Comparison of ENCODE assay signal across 20 mouse cellular contexts in genomic region chr6:137138822-137139221, GRCm38 (mm10). TPM values are rescaled to one million over a fixed set of nuclear protein-coding genes. Genes with fewer than 3 reads are reported as not detected.
A peak's percentile ranks its signal among the peaks of the same experiment; 100 is the strongest.
DNase-seq lines count a peak whose midpoint lies in the region; ATAC-seq and TF ChIP-seq lines count a peak whose summit lies in the region.
"Had no signal": no experiment of that assay in that cellular context is flagged by ENCODE, and none has a peak within 500 bp of the region (broad histone marks: within the 10 kb centered on the region; RNA-seq: fewer than 3 reads in every experiment).

No protein-coding gene starts in this region.

- H3K4me3 ChIP-seq in gastrocnemius, adult 2 months: no peak overlapping the region
- no peak overlapping the region for H3K4me3 ChIP-seq in kidney, adult 2 months (ENCODE audit: insufficient read depth, low read depth, low read length)
- no peak overlapping the region for H3K4me3 ChIP-seq in stomach, embryonic 16.5 days (replicated peaks; ENCODE audit: low read length)
- H3K4me3 ChIP-seq: embryonic facial prominence, embryonic 13.5 days; forebrain, embryonic 13.5 days; heart, embryonic 15.5 days; hindbrain, embryonic 10.5 days had no signal

- peak overlapping the region; percentile 28; the same call in 1 of the 2 replicates for H3K27ac ChIP-seq in gastrocnemius, adult 2 months
- peak overlapping the region; percentile 64; the same call in 1 of the 2 replicates for H3K27ac ChIP-seq in kidney, adult 2 months (ENCODE audit: insufficient read depth, low read depth, low read length)
- peak overlapping the region; percentile 36; the same call in 1 of the 2 replicates for H3K27ac ChIP-seq in stomach, embryonic 16.5 days (ENCODE audit: low read length)
- H3K27ac ChIP-seq: embryonic facial prominence, embryonic 13.5 days; forebrain, embryonic 13.5 days; heart, embryonic 15.5 days; hindbrain, embryonic 10.5 days; hindbrain, embryonic 14.5 days had no signal

- TF ChIP-seq CTCF in gastrocnemius, adult 2 months (IDR thresholded peaks at IDR 0.05): no peak
- no peak for TF ChIP-seq CTCF in kidney, adult 2 months (conservative IDR thresholded peaks at IDR 0.05; ENCODE audit: insufficient read depth, insufficient read length, low read depth, low read length)

- H3K9ac ChIP-seq in stomach, embryonic 16.5 days (ENCODE audit: low read length): no peak overlapping the region
- H3K9ac ChIP-seq: embryonic facial prominence, embryonic 13.5 days; forebrain, embryonic 13.5 days; forebrain, postnatal 0 days; heart, embryonic 15.5 days; hindbrain, embryonic 14.5 days had no signal

- H3K36me3 ChIP-seq in kidney, adult 2 months (ENCODE audit: control insufficient read depth, insufficient read depth, low read length): no peaks in the 10 kb centered on the region
- no peaks in the 10 kb centered on the region for H3K36me3 ChIP-seq in stomach, embryonic 16.5 days (ENCODE audit: control insufficient read depth, insufficient read depth, low read length)
- H3K36me3 ChIP-seq: embryonic facial prominence, embryonic 13.5 days; heart, embryonic 15.5 days; hindbrain, embryonic 10.5 days had no signal

- no peak overlapping the region for H3K4me2 ChIP-seq in stomach, embryonic 16.5 days (ENCODE audit: low read depth, low read length)
- H3K4me2 ChIP-seq: embryonic facial prominence, embryonic 13.5 days; forebrain, embryonic 13.5 days; heart, embryonic 15.5 days; hindbrain, embryonic 14.5 days had no signal

- WGBS in kidney, adult 2 months: 75% methylated on average over 8 of the region's 8 CpGs
- WGBS in stomach, embryonic 16.5 days: 50% methylated on average over 8 of the region's 8 CpGs

- H3K27me3 ChIP-seq in kidney, adult 2 months (replicated peaks; ENCODE audit: control insufficient read depth, insufficient read depth, low read length): no peaks in the 10 kb centered on the region
- H3K27me3 ChIP-seq in stomach, embryonic 16.5 days (ENCODE audit: control insufficient read depth, insufficient read depth, low read length): no peaks in the 10 kb centered on the region
- H3K27me3 ChIP-seq: embryonic facial prominence, embryonic 13.5 days; forebrain, embryonic 13.5 days; heart, embryonic 15.5 days had no signal

- H3K9me3 ChIP-seq in stomach, embryonic 16.5 days (replicated peaks; ENCODE audit: control insufficient read depth, low read length): no peaks in the 10 kb centered on the region
- H3K9me3 ChIP-seq: embryonic facial prominence, embryonic 13.5 days; forebrain, embryonic 13.5 days; heart, embryonic 15.5 days; hindbrain, embryonic 10.5 days had no signal

- DNase-seq in gastrocnemius, adult 2 months: no peak
- no peak for DNase-seq in gastrocnemius, postnatal 14 days
- no peak for DNase-seq in kidney, adult 2 months
- no peak for DNase-seq in kidney, postnatal 25 days
- DNase-seq in kidney, postnatal 14 days: peak; percentile 14
- no peak for DNase-seq in kidney, adult 9 months
- DNase-seq in frontal cortex, postnatal 36 days (ENCODE audit: low spot score in 2 of 2): no peak
- DNase-seq: adrenal gland, postnatal 25 days; cerebellum, adult 18-20 months; cerebellum, adult 9-11 months; cerebellum, postnatal 36 days; forebrain, postnatal 0 days; heart, postnatal 14 days had no signal

- intact Hi-C loops in gastrocnemius, adult 2 months (cut with DNase I): no loop called here
- intact Hi-C loops in gastrocnemius, postnatal 14 days (cut with DNase I; ENCODE audit: low total_unique reads): no loop called here

- no peak for TF ChIP-seq POLR2A in kidney, adult 2 months (IDR thresholded peaks at IDR 0.05; ENCODE audit: low read depth, low read length)

- no peak for ATAC-seq in stomach, embryonic 16.5 days (ENCODE audit: insufficient read depth, low FRiP score)
- ATAC-seq: forebrain, embryonic 13.5 days; forebrain, postnatal 0 days had no signal

- H3K4me1 ChIP-seq in kidney, adult 2 months (ENCODE audit: control insufficient read depth, insufficient read depth, low read length): no peaks in the 10 kb centered on the region
- H3K4me1 ChIP-seq in stomach, embryonic 16.5 days (ENCODE audit: control insufficient read depth, insufficient read depth, low read length): peaks cover 35% of the 10 kb centered on the region

RNA-seq across cellular contexts. Expression of gene Rerg, which starts 31.5 kb away (rescaled TPM):
- 1 to 10 TPM; 1.4 to 1.7 TPM for total RNA-seq in gastrocnemius, adult 2 months (2021)
- total RNA-seq in gastrocnemius, postnatal 14 days (2021): 1 to 10 TPM; 2.1 to 4.4 TPM
- 6.0 and 6.9 TPM in 2 replicates for polyA plus RNA-seq in kidney, adult 2 months (2012; rRNA removed)
- 29.9 and 32.1 TPM in 2 replicates for polyA plus RNA-seq in stomach, embryonic 16.5 days (2015; fragmentation: Nextera tagmentation; extraction: Ambion mirVana)
- total RNA-seq: MEL had no signal
